Mouse (Mus musculus) layer of hippocampus, postnatal 10 days (tissue): ENCODE data around the gene Smurf2. TPM values are rescaled to one million over a fixed set of nuclear protein-coding genes. Genes with fewer than 3 reads are reported as not detected.

Experiments
- DNase-seq, 2 experiments: peaks; one replicate each; pipeline ENCODE4 v3.0.0; 2021; ENCODE audit warnings: low spot score in 2 of 2
- total RNA-seq, 2 experiments: library from RNA; stranded (reverse); gene quantifications; 2 replicates each; pipeline ENCODE4 v1.2.3; 2021

Smurf2 gene
- total RNA-seq, 2 experiments from 2014 or later = 29.5 to 31.1 TPM

DNA sequence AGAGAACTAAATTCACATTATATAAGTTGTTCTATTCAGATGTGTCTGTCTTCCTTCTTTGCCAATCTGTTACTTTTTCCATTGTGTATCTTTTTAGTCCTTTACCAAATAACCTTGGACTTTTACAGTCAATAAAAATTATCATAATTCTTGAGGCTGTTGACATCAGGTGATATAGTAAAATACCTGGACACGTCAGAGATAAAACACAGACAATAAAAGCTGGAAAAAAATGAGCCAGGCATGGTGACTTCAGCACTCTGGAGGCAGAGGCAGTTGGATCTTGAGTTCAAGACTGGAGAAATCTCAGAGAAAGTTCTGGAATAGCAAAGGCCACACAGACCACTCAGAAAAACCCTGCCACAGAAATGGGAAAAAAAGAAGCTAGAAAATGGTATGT, 13.3 kb downstream of the Smurf2 start:
- no peak for DNase-seq

DNA sequence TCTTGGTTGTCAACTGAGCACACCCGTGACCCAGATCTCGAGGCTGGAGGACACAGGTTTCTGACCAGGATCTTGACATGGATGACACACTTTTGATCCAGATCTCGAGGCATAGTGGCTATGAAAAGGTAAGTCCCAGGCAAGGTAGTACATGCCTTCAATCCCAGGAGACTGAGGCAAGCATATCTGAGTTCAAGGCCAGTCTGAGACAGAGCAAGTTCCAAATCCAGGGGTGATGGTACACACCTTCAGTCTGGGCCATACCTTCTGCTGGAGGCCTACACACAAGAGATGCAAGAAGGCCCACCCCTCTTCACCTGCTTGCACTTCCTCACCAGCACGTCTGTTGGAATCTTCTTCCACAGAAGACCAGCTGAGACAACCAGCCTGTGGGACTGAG, 14.8 kb downstream of the Smurf2 start:
- DNase-seq = no peak

- DNase-seq = no peak
Observed at GRCm38 (mm10) chr11:106899804-106900203, 20.7 kb downstream of the Smurf2 start.

DNA sequence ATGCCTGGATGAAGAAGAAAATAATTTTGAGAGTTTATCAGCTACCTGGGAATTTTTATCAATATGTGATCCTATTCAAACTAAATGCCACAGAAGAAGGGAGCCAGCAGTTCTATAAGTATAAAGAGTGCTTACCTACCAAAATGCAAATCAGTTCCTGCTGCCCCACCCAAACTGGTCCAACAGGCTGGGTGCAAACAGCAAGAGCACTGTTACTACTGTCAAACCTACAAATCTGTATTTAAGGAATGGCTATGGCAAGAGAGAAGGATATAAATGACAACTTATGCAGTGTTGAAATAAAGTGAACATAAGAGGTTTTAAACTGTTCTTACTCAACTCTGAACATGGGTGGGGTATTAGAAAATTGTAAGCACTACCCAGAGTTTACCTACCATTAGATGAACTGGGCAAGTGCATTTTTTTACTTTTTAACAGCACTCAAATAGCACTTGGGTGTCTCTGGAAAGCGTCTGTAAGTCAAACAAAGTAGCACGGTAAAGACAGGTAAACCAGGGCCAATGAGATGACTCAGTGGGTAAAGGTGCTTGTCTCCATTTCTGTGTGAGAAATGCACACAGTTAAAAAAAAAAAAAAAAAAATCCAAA, 23.9 kb downstream of the Smurf2 start:
- no peak for DNase-seq

DNA sequence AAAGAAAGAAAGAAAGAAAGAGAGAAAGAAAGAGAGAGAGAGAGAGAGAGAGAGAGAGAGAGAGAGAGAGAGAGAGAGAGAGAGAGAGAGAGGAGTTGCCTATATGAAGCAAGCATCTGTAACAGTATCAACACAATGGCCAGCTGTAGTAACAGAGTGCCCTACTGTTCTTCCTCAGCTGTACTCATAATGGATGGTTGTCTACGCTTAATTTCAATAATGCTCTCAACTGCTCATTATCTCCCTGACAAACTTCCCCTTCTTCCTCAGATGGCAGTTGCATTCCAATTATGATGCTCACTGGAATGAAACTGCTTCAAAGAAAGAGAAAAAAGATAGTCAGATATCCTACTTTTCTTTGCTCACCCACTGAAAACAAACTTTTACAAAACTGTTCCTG, 36.9 kb downstream of the Smurf2 start:
- DNase-seq = no peak

DNA sequence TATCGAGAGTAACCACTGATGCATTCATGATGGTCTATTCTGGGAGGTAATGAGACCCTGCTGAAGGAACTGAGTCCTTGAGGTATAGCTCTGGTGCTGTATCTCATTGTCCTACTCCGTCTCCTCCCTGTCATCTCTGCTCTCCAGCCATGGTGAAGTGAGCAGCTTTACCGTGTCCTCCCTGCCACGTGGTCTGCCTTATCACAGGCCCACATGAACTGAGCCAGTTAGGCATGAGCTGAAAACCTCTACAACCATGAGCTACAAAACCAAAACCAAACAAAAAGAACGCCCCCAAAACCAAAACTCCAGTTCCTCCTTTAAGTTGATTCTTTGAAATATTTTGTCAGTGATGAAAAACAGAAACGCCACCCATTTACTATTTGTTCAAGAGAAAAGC, 47.9 kb downstream of the Smurf2 start:
- DNase-seq = no peak

DNA sequence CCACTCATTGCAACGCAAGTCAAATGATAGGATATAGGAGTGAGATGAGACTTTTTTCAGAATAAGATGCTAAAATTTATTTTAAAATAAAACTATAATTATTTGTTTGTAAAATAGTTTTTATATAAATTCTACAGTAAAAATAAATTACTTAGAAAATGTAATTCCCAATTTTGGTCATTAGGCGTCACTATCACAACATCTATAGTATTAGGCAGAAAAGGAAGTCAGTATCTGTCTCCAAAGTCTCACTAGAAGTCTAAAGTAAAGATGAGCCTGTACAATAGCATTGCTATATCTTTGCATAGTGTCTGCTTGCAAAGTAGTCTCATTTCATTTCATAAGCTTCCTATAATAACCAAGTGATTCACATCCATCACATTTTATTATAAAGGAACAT, 69.1 kb downstream of the Smurf2 start:
- DNase-seq = no peak

DNA sequence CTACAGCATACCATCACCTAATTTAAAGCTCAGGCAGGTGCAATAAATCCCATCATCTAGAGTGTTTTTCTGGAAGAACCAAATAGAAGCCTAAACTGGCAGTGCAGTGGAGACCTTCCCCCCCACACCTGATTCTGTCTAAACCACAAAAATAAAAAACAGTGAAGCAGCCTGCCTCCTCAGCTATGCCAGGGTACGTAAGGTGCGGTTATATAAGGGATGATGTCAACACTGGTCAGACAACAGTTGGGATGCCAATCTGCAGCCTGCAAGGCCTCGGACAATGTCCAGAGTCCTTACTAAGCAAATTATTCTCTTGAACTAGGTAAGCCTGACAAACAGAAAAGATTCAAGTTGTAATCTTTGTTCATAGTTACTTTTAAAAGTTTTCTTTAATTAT, 78.5 kb downstream of the Smurf2 start:
- no peak for DNase-seq

GRCm38 (mm10) chr11:106828079-106828478, 92.4 kb downstream of the Smurf2 start:
- DNase-seq = no peak

DNA sequence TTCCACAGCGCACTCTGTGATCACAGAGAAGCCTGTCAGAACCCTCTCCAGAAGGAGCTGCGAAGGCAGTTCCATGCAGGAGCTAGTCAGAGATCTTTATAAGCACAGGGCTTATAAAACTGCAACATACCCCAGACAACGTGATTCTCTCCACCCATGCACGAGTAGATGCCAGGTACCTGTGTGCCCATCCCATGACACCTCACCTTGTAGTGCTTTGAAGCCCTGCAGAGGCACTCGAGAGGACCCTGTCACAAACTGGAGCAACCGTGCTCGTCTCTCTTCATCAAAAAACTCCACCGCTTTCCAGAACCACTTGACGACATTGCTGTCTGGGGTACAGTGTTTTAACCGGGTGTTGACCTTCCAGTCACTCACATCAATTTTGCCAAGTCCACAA, 96.1 kb downstream of the Smurf2 start:
- no peak for DNase-seq

GRCm38 (mm10) chr11:106823741-106824140, 96.8 kb downstream of the Smurf2 start:
- no peak for DNase-seq

- peak in 1 of 2 experiments; percentile 13 for DNase-seq
Observed at GRCm38 (mm10) chr11:106822911-106823310, 97.6 kb downstream of the Smurf2 start.

GRCm38 (mm10) chr11:106822491-106822890, 98.0 kb downstream of the Smurf2 start:
- no peak for DNase-seq

- DNase-seq = no peak
Observed at GRCm38 (mm10) chr11:106821397-106821796, 99.1 kb downstream of the Smurf2 start.

DNA sequence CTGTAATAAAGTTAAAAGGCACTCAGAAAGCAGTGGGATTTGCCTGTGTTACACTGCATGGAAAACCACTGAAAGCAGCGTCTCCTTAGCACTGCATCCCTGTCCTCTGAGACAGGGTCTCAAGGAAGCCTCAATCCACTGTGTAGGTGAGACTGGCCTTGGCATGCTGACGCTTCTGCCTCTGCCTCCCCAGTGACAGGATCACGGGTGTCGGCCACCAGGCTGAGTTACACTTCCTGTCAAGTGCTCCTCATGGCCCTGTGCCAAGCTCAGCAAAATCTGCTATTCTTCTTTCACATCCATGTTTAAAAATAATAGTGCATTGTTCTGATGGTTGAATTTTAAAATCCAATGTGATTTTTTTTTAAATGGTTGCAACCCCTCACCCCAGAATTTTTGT, 99.5 kb downstream of the Smurf2 start:
- peak; percentile 41 to 45 for DNase-seq

DNA sequence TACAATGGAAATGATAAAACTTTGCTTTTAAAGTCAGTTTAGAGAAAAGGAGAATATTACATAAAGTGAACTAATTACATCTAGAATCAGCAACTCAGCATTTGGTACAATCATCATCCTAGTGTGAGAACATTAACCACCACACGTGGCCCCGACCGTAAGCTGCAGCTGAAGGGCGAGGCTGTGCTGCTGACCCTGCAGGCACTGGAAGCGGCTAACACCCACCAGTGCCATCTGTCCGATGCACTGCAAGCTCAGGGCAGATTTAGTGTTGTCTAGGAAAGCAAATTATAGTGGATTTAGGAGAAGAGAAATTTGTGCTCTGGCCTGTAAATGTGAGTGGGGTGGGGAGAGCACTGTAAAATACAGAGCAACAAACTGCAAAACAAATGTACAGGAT, 100.3 kb downstream of the Smurf2 start:
- DNase-seq = no peak

GRCm38 (mm10) chr11:106819595-106819994, 100.9 kb downstream of the Smurf2 start:
- DNase-seq = no peak

DNA sequence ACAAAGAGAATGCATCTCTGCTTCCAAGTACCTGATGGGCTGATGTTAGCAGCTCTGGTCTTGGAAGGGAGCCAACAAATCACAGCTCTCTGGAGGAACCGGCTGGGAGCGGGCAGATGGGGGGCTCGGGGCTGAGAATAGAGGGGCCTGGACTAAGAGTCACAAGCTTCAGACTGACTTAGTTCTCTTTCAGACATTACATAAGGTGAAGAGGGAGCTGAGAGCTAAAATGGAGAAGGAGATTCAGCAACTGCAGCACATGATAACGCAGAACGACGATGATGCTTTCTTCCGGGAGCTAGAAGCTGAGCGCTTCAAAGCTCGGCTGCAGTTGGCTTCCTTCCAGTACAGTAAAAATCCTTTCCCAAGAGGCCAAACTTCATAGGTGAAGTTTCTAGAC, 102.2 kb downstream of the Smurf2 start:
- peak in 1 of 2 experiments; percentile 10 for DNase-seq

DNA sequence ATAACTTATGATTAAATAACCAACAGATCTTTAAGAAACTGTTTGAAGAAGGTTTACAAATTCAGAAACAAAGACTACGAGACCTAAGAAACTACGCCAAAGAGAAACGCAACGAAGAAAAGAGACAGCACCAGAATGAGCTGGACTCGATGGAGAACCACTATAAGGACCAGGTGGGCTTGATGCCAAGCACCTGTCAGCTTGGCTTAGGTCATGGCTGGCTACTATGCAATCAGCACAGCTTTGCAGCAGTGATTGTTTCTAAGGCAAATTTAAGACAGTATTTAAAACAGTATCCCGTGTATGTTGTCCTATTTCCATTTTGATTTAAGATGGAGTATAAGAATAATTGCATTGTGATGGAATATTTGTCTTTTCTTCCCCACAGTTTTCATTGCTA, 102.7 kb downstream of the Smurf2 start:
- DNase-seq = no peak

DNA sequence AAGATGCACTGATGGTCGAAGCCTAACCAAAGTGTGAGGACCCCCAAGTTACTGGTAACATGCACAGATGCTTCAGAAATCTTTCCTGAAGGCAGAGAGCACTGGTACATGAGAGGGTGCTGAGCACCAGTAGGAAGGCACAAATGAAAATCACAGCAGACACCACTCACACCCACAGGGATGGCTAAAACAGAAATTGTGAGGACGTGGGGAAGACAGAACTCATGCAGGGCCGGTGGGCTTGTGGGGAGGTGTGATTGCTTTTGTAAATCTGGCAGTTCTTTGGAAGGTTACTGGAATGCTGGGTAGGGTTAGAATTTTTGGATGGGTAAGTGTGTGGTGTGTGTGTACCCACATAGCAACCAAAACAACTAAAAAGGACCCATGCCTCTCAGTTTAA, 103.4 kb downstream of the Smurf2 start:
- DNase-seq = no peak

- no peak for DNase-seq
Observed at GRCm38 (mm10) chr11:106816316-106816715, 104.2 kb downstream of the Smurf2 start.

- DNase-seq = no peak
Observed at GRCm38 (mm10) chr11:106815761-106816160, 104.8 kb downstream of the Smurf2 start.

- no peak for DNase-seq
Observed at GRCm38 (mm10) chr11:106815331-106815730, 105.2 kb downstream of the Smurf2 start.
